Mouse (Mus musculus): ENCODE results near the gene 2310022A10Rik. TPM values are rescaled to one million over a fixed set of nuclear protein-coding genes. Genes with fewer than 3 reads are reported as not detected.

2310022A10Rik gene
- total and polyA plus RNA-seq, 3 experiments: 7.2 to 30.7 (median 7.8) TPM

DNA sequence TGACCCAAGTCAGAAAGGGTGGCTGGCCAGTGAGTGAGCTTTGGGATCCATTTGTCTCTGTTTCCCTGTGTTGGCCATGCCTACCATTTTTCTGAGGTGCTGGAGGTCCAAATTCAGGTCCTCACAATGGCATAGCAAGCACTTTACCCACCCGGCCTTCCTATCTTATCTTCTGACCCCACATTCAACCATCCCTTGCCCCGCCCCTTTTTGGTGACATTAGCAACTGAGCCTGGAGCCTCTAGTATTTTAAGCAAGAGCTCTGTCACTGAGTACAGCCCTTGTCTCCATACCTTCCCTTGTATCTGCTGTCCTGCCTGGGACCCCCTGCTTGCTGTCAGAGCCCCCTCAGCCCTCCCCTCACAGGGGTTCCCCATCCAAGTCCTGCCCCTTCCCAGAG lies 17.6 kb upstream of the 2310022A10Rik start:
- Histone ChIP-seq H3K4me1 (ENCODE audit: control insufficient read depth in 1 of 2, insufficient read depth in 2 of 2) (peaks cover 2 to 10% of the 10 kb centered on the region in 2 experiments; a peak in 1 of 4 replicates), H3K36me3 (replicated peaks in 1 of 2; ENCODE audit: control insufficient read depth in 1 of 2, insufficient read depth in 1 of 2, low read length in 1 of 2) (peaks cover 18 to 47% of the 10 kb centered on the region in 2 experiments), H3K9me3 (replicated peaks; ENCODE audit: low read length) (no peaks in the 10 kb centered on the region), H3K9ac (ENCODE audit: insufficient read depth, low read depth) (no peak overlapping the region), H3K27me3 (replicated peaks) (no peaks in the 10 kb centered on the region), H3K4me3 (replicated peaks in 1 of 3; ENCODE audit: low read depth in 2 of 3, low read length in 2 of 3, poor library complexity in 1 of 3) (no peak overlapping the region), H3K79me2 (replicated peaks; ENCODE audit: control insufficient read depth, extremely low read depth, insufficient read depth, poor library complexity, severe bottlenecking) (no peaks in the 10 kb centered on the region), H3K4me2 (ENCODE audit: insufficient read depth, low read depth, poor library complexity, severe bottlenecking) (no peak overlapping the region), H3K27ac (ENCODE audit: insufficient read depth, low read depth) (no peak overlapping the region)
- TF ChIP-seq ELF1 (IDR thresholded peaks at IDR 0.05; ENCODE audit: low read depth, low read length): no peak
- TF ChIP-seq IRF4 (IDR thresholded peaks at IDR 0.05; ENCODE audit: low read depth, low read length): no peak
- no peak for TF ChIP-seq NELFE (IDR thresholded peaks at IDR 0.05; ENCODE audit: low read depth, low read length)
- DNase-seq (ENCODE audit: extremely low read depth): no peak
- in situ Hi-C loops (cut with MboI; ENCODE audit: low pct_ligation_motif_present, low pct_unique_long_range_greater_than_20kb, low sequenced_read_pairs) (no loop called here), dilution Hi-C loops (cut with MboI; ENCODE audit: extremely low pct_ligation_motif_present, extremely low pct_unique_long_range_greater_than_20kb, low sequenced_read_pairs) (no loop called here)

DNA sequence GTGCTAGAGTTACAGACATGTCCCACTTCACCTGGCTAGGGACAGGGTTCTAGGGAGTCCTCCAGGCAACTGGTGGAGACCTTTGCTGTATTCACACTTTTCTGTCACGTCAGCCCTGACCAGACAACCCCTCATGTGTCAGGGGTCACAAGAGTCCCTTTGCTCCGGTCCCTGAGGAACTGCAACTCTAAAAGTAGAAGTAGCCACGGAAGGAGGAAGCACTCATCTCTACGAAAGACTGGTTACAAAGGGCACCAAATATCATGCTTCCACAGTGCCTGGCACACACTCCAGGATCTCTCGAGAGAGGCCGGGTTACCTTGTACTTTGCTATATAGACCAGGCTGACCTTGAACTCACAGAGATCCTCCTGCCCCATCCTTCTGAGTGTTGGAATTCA lies 16.4 kb upstream of the 2310022A10Rik start:
- Histone ChIP-seq H3K4me3 (replicated peaks in 1 of 3; ENCODE audit: low read depth in 2 of 3, low read length in 2 of 3, poor library complexity in 1 of 3) (no peak overlapping the region), H3K9ac (ENCODE audit: insufficient read depth, low read depth) (no peak overlapping the region), H3K27me3 (replicated peaks) (no peaks in the 10 kb centered on the region), H3K27ac (ENCODE audit: insufficient read depth, low read depth) (no peak overlapping the region), H3K4me1 (ENCODE audit: control insufficient read depth in 1 of 2, insufficient read depth in 2 of 2) (peaks cover 2 to 10% of the 10 kb centered on the region in 2 experiments; a peak in 1 of 4 replicates), H3K9me3 (replicated peaks; ENCODE audit: low read length) (no peaks in the 10 kb centered on the region), H3K4me2 (ENCODE audit: insufficient read depth, low read depth, poor library complexity, severe bottlenecking) (no peak overlapping the region), H3K36me3 (replicated peaks in 1 of 2; ENCODE audit: control insufficient read depth in 1 of 2, insufficient read depth in 1 of 2, low read length in 1 of 2) (peaks cover 18 to 56% of the 10 kb centered on the region in 2 experiments), H3K79me2 (replicated peaks; ENCODE audit: control insufficient read depth, extremely low read depth, insufficient read depth, poor library complexity, severe bottlenecking) (no peaks in the 10 kb centered on the region)
- in situ Hi-C loops (cut with MboI; ENCODE audit: low pct_ligation_motif_present, low pct_unique_long_range_greater_than_20kb, low sequenced_read_pairs) (no loop called here), dilution Hi-C loops (cut with MboI; ENCODE audit: extremely low pct_ligation_motif_present, extremely low pct_unique_long_range_greater_than_20kb, low sequenced_read_pairs) (no loop called here)
- no peak for DNase-seq (ENCODE audit: extremely low read depth)
- TF ChIP-seq USF2 (conservative IDR thresholded peaks at IDR 0.05; ENCODE audit: low read depth, low read length): no peak
- TF ChIP-seq IRF4 (IDR thresholded peaks at IDR 0.05; ENCODE audit: low read depth, low read length): no peak
- TF ChIP-seq NELFE (IDR thresholded peaks at IDR 0.05; ENCODE audit: low read depth, low read length): no peak
- TF ChIP-seq CTCF (conservative IDR thresholded peaks at IDR 0.05 in 1 of 2, IDR thresholded peaks at IDR 0.05 in 1 of 2; ENCODE audit: low read depth in 2 of 2, low read length in 2 of 2): no peak
- no peak for TF ChIP-seq MEF2A (IDR thresholded peaks at IDR 0.05; ENCODE audit: borderline replicate concordance, low read depth, low read length)
- no peak for TF ChIP-seq ZNF384 (IDR thresholded peaks at IDR 0.05; ENCODE audit: low read depth, low read length)
- no peak for TF ChIP-seq JUND (conservative IDR thresholded peaks at IDR 0.05; ENCODE audit: low read depth, low read length)
- TF ChIP-seq MAX (IDR thresholded peaks at IDR 0.05; ENCODE audit: low read length): no peak
- TF ChIP-seq TBP (conservative IDR thresholded peaks at IDR 0.05; ENCODE audit: low read depth, low read length): no peak
- TF ChIP-seq E2F4 (IDR thresholded peaks at IDR 0.05; ENCODE audit: insufficient replicate concordance, low read depth, low read length): no peak
- TF ChIP-seq POLR2AphosphoS2 (IDR thresholded peaks at IDR 0.05; ENCODE audit: low read depth, low read length): no peak
- no peak for TF ChIP-seq MAZ (IDR thresholded peaks at IDR 0.05; ENCODE audit: low read depth, low read length)
- TF ChIP-seq BHLHE40 (IDR thresholded peaks at IDR 0.05; ENCODE audit: low read depth, low read length): no peak
- no peak for TF ChIP-seq RCOR1 (conservative IDR thresholded peaks at IDR 0.05; ENCODE audit: low read depth, low read length)

Measured in CH12.LX (cell line).